Mouse (Mus musculus): ENCODE data around the gene 1190002N15Rik.

DNA sequence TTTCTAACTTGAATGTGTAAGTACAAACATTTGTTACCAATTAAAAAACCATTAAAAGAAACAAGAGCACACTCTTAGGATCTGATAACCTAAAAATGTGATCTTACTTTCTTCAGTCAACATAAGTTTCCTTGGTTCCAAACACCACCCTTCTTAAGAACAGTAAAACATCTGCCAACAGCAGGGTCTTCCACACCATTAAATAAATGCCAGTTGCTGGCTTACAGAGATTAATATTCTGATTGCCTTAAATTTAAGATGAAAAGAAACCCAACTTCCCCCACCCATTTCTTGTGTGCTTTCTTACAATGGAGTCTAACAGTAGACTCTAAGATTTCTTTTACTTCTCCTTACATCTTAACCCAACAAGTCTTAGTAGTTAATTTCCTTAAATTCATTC is 7.9 kb downstream of the 1190002N15Rik start:
- TF ChIP-seq CTCF (IDR thresholded peaks at IDR 0.05; ENCODE audit: extremely low read depth, insufficient read depth, insufficient read length, insufficient replicate concordance) (no peak), POLR2A (IDR thresholded peaks at IDR 0.05; ENCODE audit: low read depth, low read length) (no peak)
